Mouse (Mus musculus) CD4-positive helper T cell, adult 2 months (primary cell): Measurements from ENCODE around the gene Grb10.
A peak's percentile ranks its signal among the peaks of the same experiment; 100 is the strongest.

ENCODE experiments used
- DNase-seq: peaks from one replicate; pipeline ENCODE4 v3.0.0-alpha.2; 2012; ENCODE audit warnings: low read depth, missing footprints, low spot score

Grb10 gene

DNA sequence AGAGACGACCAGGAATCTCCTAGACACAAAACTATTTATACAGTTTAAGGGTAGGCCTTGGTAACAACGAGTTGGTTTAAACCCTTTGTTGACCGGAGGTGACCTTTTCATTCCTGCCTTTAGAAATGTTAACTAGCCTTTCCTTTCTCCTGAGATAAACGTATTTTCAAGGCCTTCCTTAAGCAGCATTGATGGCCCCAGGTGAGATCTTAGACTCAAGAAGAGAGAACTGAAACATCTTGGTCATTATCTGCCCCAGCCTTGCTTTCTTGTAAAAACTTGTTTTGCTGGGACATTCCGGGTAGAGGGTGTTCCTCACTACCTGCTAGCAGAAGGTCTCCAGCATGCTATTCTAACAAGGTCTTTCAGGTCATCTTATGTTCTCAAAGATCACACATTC lies 133.5 kb downstream of the Grb10 start:
- DNase-seq: no peak

DNA sequence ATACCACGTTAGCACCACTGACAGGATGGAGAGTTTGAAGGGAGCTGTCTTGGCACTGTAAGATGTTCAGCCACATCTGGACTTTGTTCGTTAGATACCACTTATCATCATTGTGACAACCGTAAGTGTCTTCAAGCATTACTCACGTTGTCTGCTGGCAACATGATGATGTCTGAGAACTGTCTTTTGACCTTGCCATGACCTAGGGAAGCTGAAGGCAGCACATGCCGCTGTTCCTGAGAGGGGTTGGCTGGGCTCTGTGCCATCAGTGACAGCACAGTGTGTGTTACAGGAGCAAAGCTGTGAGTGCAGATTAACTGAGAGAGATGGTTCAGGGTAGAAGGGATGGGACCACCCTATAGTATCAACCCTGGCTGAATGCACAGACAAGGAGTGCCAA lies 137.0 kb downstream of the Grb10 start:
- DNase-seq: no peak

DNA sequence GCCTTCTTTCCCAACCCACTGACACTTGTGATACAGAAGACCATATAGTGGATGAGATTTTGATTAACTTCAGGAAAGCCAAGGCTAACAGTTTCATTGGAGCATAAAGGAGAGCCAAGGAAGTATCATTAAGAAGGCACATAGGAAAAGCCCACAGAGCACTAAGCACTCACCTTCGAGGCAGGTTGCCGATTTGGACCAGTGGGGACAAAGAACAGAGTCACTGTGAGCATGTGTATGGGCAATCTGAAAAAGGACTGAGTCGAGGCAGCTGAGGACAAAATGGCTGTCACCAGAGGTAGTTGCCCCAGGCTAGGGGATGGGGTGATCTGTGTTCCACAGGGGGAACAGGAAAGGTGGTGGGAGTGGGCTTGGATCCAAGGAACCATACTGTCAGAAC lies 140.0 kb downstream of the Grb10 start:
- no peak for DNase-seq

DNA sequence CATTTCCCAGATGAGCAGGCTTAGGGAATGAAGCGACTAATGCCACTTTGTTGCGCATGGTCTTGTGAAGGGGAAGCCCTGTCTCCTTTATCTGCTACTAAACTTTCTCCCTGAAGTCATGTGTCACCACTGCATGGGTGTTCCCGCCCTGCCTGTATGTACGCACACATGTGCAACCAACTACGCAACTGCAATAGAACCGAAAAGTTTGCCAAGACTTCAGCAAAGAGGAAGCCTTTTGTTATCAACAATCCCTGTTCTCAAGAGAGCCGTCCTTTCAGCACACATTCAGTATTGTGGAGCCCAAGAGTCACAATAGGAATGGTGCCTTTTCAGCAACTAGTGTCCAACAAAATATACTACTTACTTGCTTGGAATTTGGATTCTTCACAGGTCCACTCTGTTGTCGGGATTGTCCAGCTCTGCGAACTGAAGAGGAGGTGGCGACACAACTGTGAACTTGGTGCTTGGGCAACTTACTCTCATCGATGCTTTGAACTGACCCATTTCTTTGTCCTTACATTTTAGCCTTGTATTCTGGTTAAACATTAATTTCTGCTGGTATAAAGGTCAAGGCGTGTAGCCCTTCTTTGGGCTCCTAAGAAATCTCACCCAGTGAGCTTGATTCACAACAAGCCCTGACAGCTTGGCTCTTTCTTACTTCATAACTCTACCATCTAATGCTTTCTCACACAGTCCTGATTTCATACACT lies 140.7 kb downstream of the Grb10 start, which contains the start of gene Ddc:
Gene Ddc, minus strand, starts transcription at position 500 of the 713 bp plus-strand sequence.
- DNase-seq: no peak

DNA sequence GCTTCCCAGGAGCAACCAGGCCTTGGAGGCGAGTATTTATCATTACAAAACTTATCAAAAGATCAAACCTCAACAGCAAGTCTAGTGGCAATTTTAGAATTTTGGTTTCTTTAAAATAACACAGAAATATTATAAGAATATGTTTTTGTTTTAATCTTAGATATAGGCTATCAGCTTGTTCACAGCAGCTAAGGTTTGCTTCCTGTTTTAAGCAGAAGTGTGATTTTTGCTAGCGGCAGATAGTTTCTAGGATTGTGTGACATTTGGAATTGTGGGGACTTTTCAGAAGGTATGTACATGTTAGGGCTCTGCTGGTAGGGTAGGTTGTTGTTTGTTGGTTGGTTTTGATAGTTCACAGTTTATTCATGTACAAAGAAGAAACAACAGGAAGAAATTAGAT lies 143.0 kb downstream of the Grb10 start:
- DNase-seq: no peak

DNA sequence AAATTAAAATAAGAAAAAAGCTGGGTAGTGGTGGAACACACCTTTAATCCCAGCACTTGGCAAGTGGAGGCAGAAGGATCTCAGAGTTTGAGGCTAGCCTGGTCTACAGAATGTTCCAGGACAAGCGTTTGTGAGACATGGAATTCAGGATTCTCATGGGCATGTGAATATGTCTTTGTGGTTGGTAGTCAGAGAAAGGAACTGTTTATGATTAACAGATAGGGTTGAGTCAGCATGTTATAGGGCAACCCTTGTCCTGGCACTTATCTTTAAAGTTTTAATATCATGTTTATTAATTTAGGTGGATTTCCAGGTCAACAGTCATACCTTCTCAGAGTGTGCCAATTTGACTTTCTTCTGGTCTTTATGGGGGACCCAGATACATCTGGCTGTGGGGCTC lies 144.7 kb downstream of the Grb10 start:
- DNase-seq: no peak

DNA sequence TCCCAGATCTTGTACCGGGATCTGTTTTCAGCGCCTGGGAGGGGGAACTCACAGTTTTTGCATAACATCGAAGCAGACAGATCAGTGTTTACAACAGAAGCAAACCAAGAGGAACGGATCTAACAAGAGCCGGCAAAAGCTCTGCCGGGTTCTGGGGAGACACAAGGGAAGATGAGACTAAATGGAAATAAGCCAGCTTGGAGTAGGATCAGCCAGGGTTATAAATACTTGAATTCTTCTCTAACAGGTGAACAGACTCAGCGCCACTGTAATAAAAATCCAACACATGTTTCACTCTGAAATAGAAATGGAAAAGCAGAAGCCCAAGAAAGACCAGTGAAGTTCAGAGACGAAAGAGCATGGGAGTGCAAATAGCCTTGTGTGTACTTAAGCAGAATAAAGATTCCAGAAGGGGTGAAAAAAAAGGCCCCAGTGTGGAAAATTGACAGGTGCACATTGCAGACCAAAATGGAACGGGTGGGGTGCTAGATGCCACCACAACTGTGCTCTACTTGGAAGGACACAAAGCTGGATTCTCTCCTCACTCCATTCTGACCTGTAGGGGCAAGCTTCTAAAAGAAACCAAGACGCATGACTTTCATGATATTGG lies 145.4 kb downstream of the Grb10 start:
- DNase-seq: no peak

DNA sequence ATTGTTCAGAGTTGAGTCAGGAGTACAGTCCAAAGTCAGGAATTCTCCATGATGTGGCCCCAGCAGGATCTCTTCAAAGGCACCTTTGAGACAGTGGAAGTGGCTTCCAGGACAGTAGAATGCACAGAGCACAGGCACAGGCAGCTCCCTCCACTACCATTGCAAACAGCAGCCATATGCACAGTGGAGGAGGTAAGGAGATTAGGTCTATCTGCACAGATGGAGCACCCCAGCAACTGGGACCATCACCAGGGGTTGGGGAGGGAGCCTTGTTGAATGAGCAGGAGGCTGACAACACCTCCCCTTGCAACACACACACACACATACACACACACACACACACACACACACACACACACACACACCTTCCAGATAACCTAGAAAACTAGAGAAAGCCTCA lies 146.7 kb downstream of the Grb10 start:
- no peak for DNase-seq

DNA sequence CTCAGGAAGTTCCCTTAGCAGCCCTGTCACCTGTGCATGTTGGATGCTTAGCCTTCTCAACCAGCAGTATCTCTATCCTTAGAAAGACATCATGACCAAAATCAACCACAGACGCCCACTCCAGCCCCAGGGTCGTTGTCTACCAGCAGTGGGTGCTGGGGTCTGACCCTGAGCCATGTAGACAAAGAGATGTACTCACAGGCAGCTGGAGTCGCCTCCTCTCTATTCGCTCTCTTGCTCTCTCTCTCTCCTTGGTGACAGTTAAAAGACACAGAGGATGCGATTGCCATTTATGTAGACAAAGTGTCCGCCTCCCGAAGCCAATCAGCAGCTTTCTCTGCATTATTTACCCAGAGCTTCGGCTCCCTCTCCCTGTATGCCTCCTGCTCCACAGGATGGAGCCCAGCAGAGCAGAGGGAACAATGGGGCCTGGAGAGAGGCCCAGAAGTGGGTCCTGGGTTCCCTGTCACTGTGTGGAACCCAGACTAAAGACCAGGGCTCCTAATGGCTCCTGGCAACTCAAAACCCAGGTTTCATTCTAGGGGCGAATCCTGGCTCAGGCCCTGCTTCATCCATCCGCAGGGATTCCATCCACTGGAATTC lies 148.2 kb downstream of the Grb10 start:
- no peak for DNase-seq

DNA sequence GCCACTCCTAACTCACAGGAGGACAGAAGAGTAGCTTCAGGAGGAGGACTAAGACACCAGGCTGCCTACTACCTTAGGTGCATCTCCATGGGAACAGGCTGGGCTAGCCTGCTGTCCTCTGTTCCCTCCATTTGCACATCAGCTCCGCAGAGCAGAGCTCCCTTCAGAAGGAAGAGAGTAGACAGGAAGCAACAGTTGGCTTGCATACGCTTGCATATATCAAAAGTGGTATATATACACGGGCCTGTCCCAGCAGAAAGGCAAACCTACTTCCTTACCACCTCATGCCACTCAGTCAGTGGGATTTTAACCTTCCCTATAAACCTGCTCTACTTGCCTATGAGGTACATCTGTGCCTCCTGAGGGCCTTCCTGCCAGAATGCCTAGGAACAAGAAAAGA lies 149.8 kb downstream of the Grb10 start:
- DNase-seq: peak; percentile 14

DNA sequence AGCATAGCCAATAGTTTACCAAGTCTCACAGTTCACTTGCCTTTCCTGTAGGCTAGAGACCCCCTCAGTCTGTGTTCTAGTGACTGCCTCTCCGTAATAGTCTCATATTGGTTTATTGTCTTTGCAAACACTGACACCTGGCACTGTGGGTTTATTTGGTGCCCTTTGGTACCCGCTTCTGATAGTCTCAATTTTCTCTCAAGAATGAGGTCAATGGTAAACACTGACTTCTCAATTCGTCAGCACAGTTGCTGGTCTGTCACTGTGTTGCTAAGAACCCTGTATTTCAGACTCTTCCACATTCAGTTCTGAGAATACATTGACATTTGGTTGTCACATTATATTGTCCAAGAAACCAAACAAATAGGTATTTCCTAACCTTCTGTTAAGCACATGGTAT lies 150.4 kb downstream of the Grb10 start:
- no peak for DNase-seq

DNA sequence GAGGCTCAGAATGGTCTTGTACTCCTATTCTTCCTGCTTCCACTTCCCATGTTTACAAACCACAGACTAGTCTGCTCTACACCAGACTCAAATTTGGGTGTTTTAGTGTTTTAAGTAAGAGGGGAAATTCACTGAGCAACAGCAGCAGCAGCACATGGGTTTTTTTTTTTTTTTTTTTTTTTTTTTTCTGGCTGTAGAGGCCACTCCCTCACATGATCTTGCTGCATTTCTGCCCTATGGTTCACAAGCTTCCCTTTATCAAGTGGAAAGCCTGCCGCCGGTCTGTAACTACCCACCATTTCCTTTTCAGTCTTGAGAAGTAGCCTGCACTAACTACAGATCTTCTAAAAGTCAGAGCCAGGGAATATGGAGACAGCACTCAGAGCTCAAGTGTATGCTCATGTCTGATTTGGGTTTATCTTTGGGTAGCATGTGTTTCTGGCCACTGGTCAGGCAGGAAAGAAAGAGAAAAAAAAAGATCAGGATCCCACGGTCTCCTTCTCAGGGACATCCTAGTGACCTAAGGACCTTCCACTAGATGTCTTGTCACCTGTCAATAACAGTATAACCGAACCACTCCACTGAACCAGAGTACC lies 152.0 kb downstream of the Grb10 start:
- DNase-seq: peak; percentile 12

DNA sequence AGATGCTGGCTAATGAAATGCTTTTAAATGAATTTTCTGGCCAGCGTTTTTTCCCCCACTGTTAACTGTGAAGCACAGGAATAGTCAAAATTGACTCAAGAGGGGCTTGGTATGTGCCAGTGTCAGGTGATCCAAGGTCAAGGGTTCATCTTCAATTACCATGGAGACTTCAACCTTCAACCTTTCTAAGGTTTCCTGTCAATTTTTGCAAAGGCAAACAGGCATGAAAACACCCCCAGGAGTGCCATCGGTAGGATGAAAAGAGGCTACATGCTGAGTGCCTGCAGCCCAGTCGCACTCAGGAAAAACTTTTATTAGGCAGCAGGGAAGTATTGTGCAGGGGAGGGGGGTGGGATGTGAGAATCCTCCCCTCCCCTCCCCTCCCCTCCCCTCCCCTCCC lies 152.6 kb downstream of the Grb10 start:
- DNase-seq: no peak

DNA sequence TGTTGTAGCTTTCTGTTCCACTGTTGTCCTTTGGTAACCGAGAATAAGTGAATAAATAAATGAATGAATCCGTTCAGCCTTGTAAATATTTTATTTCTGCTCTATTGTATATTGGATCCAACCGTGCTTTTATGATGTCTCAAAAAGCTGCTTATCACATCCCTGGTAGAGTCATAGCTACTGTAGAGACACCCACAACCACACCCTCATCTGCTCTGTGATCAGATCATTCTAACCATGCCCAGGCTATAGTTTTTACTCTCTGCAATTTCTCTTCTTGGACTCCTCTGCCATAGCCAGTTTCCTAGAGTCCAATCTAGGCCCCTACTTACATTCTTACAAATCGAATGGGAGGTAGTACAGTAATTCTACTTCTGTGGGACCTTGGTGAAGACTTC lies 153.2 kb downstream of the Grb10 start:
- no peak for DNase-seq

DNA sequence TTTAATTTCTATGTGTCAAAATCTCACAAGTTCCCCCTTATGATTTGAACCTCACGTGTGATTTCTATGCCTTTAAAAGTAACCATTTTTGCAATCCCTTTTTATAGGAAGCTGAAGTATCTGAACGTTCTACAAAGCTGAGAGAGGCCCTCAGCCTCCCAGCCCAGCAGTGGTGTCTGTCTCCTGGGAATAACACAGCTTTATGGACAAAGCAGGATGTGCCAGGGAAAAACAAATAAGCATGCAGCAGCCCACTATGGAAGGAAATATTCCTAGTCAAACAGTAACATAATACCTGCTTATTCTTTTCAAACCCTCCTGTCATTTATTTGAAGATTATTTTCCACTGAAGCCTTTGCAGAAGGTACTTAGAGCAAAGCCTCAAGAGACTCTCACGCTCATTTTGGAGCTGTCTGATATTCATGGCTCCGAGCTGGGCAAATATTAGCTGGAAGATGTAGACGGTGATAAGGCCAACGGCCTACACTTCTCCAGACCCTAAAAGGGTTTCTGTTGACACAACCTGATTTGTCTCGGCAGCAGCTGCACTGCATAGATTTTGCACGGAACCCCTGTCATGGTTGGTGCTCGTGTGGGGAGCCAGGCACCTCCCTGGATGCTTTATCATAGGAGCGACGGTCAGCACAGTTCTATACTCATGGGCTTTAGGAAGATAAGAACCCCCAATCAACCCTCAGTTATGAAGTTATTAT lies 153.8 kb downstream of the Grb10 start:
- no peak for DNase-seq

DNA sequence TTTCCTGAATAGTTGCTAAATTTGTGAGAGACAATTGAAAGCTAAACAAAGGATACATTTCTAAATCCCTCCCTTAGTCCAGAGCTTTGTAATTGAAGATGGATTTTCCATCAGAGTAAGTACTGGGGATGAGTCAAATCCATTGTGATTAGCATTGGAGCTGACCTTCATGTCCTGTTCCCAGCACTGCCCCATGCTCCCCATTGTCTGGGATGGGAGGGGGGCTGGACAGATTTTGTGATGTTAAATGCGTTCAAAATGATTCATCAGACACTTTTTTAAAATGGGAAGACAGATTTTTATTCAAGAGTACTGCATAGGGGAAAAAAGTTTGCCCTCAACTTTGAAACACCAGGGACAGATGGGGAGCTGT lies 156.7 kb downstream of the Grb10 start:
- DNase-seq: no peak

DNA sequence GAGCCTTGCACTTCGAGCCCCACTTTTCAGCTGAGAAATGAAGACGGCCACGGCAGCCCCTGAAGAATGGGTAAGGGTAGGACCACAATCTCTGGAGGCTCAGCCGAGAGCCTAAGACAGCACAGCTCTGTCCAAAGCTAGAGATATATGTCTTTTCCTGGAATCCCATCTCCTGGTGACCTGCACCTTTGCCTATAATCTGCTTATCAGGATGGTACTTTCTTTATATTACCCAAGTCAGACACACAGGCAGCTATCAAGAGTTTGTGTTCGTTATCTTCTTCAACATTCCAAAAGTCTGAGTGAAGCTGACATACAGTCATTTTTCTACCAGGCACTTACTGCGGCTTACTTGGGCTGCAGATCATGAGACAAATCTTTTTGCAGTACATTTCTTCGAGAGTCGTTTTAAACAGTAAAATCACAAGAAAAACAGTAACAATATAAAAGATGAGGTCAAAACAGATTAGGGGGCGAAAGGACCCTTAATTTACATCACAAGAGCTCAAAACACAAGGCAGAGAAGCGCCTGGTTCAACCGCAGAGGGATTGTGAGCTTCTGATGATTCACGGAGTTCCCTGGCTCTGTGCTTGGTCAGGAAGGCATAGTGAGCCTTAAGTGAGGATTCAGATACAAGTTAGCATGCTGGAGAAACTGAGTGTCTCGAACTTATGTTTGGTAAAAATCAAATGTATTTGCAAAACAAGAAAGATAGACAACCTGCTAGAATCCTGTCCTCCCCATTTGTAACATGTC lies 157.3 kb downstream of the Grb10 start:
- no peak for DNase-seq
